Mouse (Mus musculus) MEL (cell line): ENCODE measurements at regions not wholly inside any gene's neighbourhood (a gene's known extent, or its start where the extent isn't known, plus 50 kb on each side); places are given as distances from the start of the nearest gene placed in this dataset.

ENCODE experiments used
- DNase-seq: peaks from one replicate; pipeline ENCODE4 v3.0.0; 2011; ENCODE audit warnings: low read depth, low spot score
- H3K27ac ChIP-seq: 2 replicates; pipeline ENCODE4 v1.5.1; 2012; ENCODE audit warnings: low read depth, mild to moderate bottlenecking, control low read depth, low read length, moderate library complexity; ENCODE audit not compliant: control insufficient read depth
- H3K27me3 ChIP-seq, 2 experiments: fragments of 150-350 bp in 1 of 2; sonication (generic) in 1 of 2; 2 replicates each; pipeline ENCODE4 v1.6.1; 2012; ENCODE audit warnings: low read length in 2 of 2, mild to moderate bottlenecking in 2 of 2, improper control_type of control experiment in 1 of 2, moderate library complexity in 1 of 2; ENCODE audit not compliant: insufficient read depth in 2 of 2, control insufficient read depth in 1 of 2
- H3K36me3 ChIP-seq, 2 experiments: 2 replicates each; pipeline ENCODE4 v1.6.1; 2012 to 2014; ENCODE audit warnings: low read length in 2 of 2, improper control_type of control experiment in 1 of 2, inconsistent platforms in 1 of 2, mild to moderate bottlenecking in 1 of 2; ENCODE audit not compliant: insufficient read depth in 2 of 2, control insufficient read depth in 1 of 2
- H3K4me1 ChIP-seq, 2 experiments: fragments of 150-350 bp in 1 of 2; sonication (generic) in 1 of 2; 2 replicates each; pipeline ENCODE4 v1.6.1; 2012; ENCODE audit warnings: low read length in 2 of 2, improper control_type of control experiment in 1 of 2, mild to moderate bottlenecking in 1 of 2; ENCODE audit not compliant: insufficient read depth in 2 of 2, control insufficient read depth in 1 of 2
- H3K4me3 ChIP-seq, 2 experiments: fragments of 150-350 bp in 1 of 2; sonication (generic) in 1 of 2; 2 replicates each; pipeline ENCODE4 v1.5.1; 2012; ENCODE audit warnings: low read depth in 2 of 2, low read length in 2 of 2, mild to moderate bottlenecking in 2 of 2, moderate library complexity in 2 of 2, control low read depth in 1 of 2, improper control_type of control experiment in 1 of 2; ENCODE audit not compliant: control insufficient read depth in 1 of 2, insufficient read depth in 1 of 2
- H3K79me2 ChIP-seq: 2 replicates; pipeline ENCODE4 v1.6.1; 2012; ENCODE audit warnings: mild to moderate bottlenecking, low read length, moderate library complexity; ENCODE audit not compliant: control insufficient read depth, poor library complexity, insufficient read depth
- H3K9ac ChIP-seq: 2 replicates; pipeline ENCODE4 v1.6.1; 2012; ENCODE audit warnings: low read depth, mild to moderate bottlenecking, control low read depth, low read length, moderate library complexity; ENCODE audit not compliant: control insufficient read depth, poor library complexity, severe bottlenecking
- H3K9me3 ChIP-seq: fragments of 150-350 bp; sonication (generic); replicated peaks from 2 replicates; pipeline ENCODE4 v1.6.1; 2012; ENCODE audit warnings: mild to moderate bottlenecking, low read length, improper control_type of control experiment, moderate library complexity; ENCODE audit not compliant: insufficient read depth
- BHLHE40 ChIP-seq: IDR thresholded peaks from 2 replicates; pipeline ENCODE4 v1.6.1; 2012; ENCODE audit warnings: low read depth, mild to moderate bottlenecking, inconsistent platforms, low read length, improper control_type of control experiment, borderline replicate concordance
- CHD2 ChIP-seq: IDR thresholded peaks from 2 replicates; pipeline ENCODE4 v1.6.1; 2011; ENCODE audit warnings: low read length, improper control_type of control experiment
- CTCF ChIP-seq, 3 experiments: IDR thresholded peaks in 2 of 3; conservative IDR thresholded peaks in 1 of 3; 2 replicates each; pipeline ENCODE4 v1.5.1; 2011 to 2012; ENCODE audit warnings: low read length in 3 of 3, low read depth in 2 of 3, mild to moderate bottlenecking in 2 of 3, improper control_type of control experiment in 1 of 3, inconsistent platforms in 1 of 3, mixed read lengths in 1 of 3, moderate library complexity in 1 of 3; ENCODE audit not compliant: control insufficient read depth in 1 of 3, insufficient read depth in 1 of 3, poor library complexity in 1 of 3, severe bottlenecking in 1 of 3
- ELF1 ChIP-seq: IDR thresholded peaks from 2 replicates; pipeline ENCODE4 v1.6.1; 2014; ENCODE audit warnings: low read depth, mild to moderate bottlenecking, inconsistent platforms, low read length, improper control_type of control experiment, moderate library complexity
- EP300 ChIP-seq, 2 experiments: IDR thresholded peaks; 2 replicates each; pipeline ENCODE4 v1.6.1; 2011; ENCODE audit warnings: improper control_type of control experiment in 2 of 2, low read length in 2 of 2, low read depth in 1 of 2, mild to moderate bottlenecking in 1 of 2
- ETS1 ChIP-seq: IDR thresholded peaks from 2 replicates; pipeline ENCODE4 v1.6.1; 2012; ENCODE audit warnings: low read depth, mild to moderate bottlenecking, inconsistent platforms, low read length, improper control_type of control experiment, moderate library complexity
- HCFC1 ChIP-seq: IDR thresholded peaks from 2 replicates; pipeline ENCODE4 v1.6.1; 2012; ENCODE audit warnings: low read depth, mild to moderate bottlenecking, inconsistent platforms, low read length, improper control_type of control experiment, moderate library complexity
- NRF1 ChIP-seq: IDR thresholded peaks from 2 replicates; pipeline ENCODE4 v1.6.1; 2014; ENCODE audit warnings: low read depth, mild to moderate bottlenecking, inconsistent platforms, low read length, improper control_type of control experiment, moderate library complexity; ENCODE audit not compliant: poor library complexity, insufficient read depth, severe bottlenecking
- POLR2A ChIP-seq, 2 experiments: IDR thresholded peaks; 2 replicates each; pipeline ENCODE4 v1.6.1; 2011 to 2012; ENCODE audit warnings: low read length in 2 of 2, mild to moderate bottlenecking in 2 of 2, control low read depth in 1 of 2, improper control_type of control experiment in 1 of 2, low read depth in 1 of 2, moderate library complexity in 1 of 2; ENCODE audit not compliant: control insufficient read depth in 1 of 2, insufficient read depth in 1 of 2, poor library complexity in 1 of 2
- POLR2AphosphoS5 ChIP-seq: IDR thresholded peaks from 2 replicates; pipeline ENCODE4 v1.6.1; 2012; ENCODE audit warnings: low read depth, borderline replicate concordance, mild to moderate bottlenecking, inconsistent platforms, low read length, moderate library complexity, mixed read lengths
- SMC3 ChIP-seq: IDR thresholded peaks from 2 replicates; pipeline ENCODE4 v1.6.1; 2011; ENCODE audit warnings: low read depth, low read length, improper control_type of control experiment
- TCF12 ChIP-seq: IDR thresholded peaks from 2 replicates; pipeline ENCODE4 v1.6.1; 2014; ENCODE audit warnings: low read depth, mild to moderate bottlenecking, inconsistent platforms, low read length, improper control_type of control experiment, moderate library complexity
- UBTF ChIP-seq: IDR thresholded peaks from 2 replicates; pipeline ENCODE4 v1.6.1; 2012; ENCODE audit warnings: low read depth, mild to moderate bottlenecking, inconsistent platforms, low read length, improper control_type of control experiment, moderate library complexity, borderline replicate concordance; ENCODE audit not compliant: insufficient read depth
- USF1 ChIP-seq: IDR thresholded peaks from 2 replicates; pipeline ENCODE4 v1.6.1; 2014; ENCODE audit warnings: low read depth, mild to moderate bottlenecking, inconsistent platforms, low read length, improper control_type of control experiment, moderate library complexity
- ZC3H11A ChIP-seq: IDR thresholded peaks from 2 replicates; pipeline ENCODE4 v1.6.1; 2012; ENCODE audit warnings: low read depth, mild to moderate bottlenecking, inconsistent platforms, low read length, improper control_type of control experiment

DNA sequence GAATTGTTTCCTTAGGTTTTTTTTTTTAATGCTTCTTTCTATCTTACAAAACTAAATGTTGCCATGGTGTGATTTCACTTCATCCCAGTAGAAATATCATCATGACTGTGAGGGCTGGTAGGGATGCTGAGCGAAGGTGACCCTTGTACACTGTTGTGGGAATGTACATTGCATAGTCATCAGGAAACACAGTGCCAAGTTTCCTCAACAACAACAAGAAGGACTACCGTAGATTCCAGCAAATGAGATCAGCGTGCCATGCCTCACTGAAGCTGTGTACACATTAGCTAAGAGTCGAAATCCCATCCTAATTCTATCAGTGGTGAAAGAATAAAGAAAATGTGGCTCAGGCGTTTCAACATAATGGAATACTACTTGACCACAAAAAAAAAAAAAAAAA, 57.1 kb upstream of the Cep78 start:
- Histone ChIP-seq H3K4me1 (no peaks in the 10 kb centered on the region), H3K27me3 (peaks cover 3% of the 10 kb centered on the region in 2 experiments; a peak in 3 of 4 replicates), H3K4me3 (no peak overlapping the region), H3K27ac (no peak overlapping the region), H3K9me3 (no peaks in the 10 kb centered on the region), H3K79me2 (no peaks in the 10 kb centered on the region), H3K9ac (no peak overlapping the region), H3K36me3 (no peaks in the 10 kb centered on the region)
- no peak for DNase-seq
- no peak for TF ChIP-seq TCF12
- no peak for TF ChIP-seq SMC3
- TF ChIP-seq NRF1 = no peak
- no peak for TF ChIP-seq UBTF
- TF ChIP-seq BHLHE40 = no peak
- no peak for TF ChIP-seq POLR2AphosphoS5
- no peak for TF ChIP-seq EP300 (IDR thresholded peaks at IDR 0.05; ENCODE audit: low read depth in 1 of 2, low read length in 2 of 2)
- TF ChIP-seq ETS1 = no peak
- no peak for TF ChIP-seq ZC3H11A
- no peak for TF ChIP-seq CHD2
- TF ChIP-seq ELF1 = no peak
- TF ChIP-seq HCFC1 = no peak
- TF ChIP-seq USF1 = no peak
- TF ChIP-seq POLR2A (IDR thresholded peaks at IDR 0.05; ENCODE audit: control insufficient read depth in 1 of 2, insufficient read depth in 1 of 2, low read depth in 1 of 2, low read length in 2 of 2, poor library complexity in 1 of 2) = no peak

DNA sequence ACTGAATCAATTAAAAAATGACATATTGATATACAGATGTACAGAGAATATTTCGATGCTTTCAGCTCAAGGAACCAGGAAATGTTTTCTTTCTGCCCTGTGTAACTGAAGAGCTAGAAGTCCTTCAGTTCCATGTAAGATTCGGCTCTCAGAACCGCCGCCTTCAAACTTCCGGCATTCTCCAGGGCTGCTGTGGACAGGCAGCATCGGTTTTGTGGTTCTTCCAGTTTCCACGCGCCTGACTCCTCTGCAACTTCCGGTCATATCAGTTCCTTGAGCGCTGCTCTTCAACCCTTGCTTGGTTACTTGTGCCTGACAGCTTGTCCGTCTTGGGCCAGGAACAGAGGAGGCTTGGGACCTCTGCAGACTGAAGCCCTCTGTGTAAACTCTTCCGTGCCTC, 53.0 kb upstream of the Cep78 start:
- Histone ChIP-seq H3K79me2 (no peaks in the 10 kb centered on the region), H3K36me3 (no peaks in the 10 kb centered on the region), H3K4me3 (no peak overlapping the region), H3K27ac (no peak overlapping the region), H3K9me3 (no peaks in the 10 kb centered on the region), H3K9ac (no peak overlapping the region), H3K4me1 (no peaks in the 10 kb centered on the region), H3K27me3 (peaks cover 5 to 7% of the 10 kb centered on the region in 2 experiments)
- TF ChIP-seq CTCF (IDR thresholded peaks at IDR 0.05 in 2 of 3, conservative IDR thresholded peaks at IDR 0.05 in 1 of 3; ENCODE audit: control insufficient read depth in 1 of 3, insufficient read depth in 1 of 3, low read depth in 2 of 3, low read length in 3 of 3, poor library complexity in 1 of 3, severe bottlenecking in 1 of 3) = no peak
- no peak for DNase-seq
